Mouse (Mus musculus) c-Kit-negative CD71-positive TER-119-positive erythroid progenitor cells, embryonic 14.5 days (primary cell): ENCODE measurements around the gene Lipn.

Experiments used
- DNase-seq: peaks from one replicate; pipeline ENCODE4 v3.0.0-alpha.2; 2013; ENCODE audit warnings: low read depth, low spot score

Gene Lipn

GRCm38 (mm10) chr19:34066779-34067472, at the start of gene Lipn:
Gene Lipn (plus strand): TSS chr19:34067358.
- no peak for DNase-seq

GRCm38 (mm10) chr19:34021440-34022172, 45.6 kb upstream of the Lipn start:
- DNase-seq, result no peak

- no peak for DNase-seq
These were observed 44.4 kb upstream of the Lipn start for GRCm38 (mm10) chr19:34022759-34023158.

GRCm38 (mm10) chr19:34039731-34040130, 27.4 kb upstream of the Lipn start:
- no peak for DNase-seq

- DNase-seq, result no peak
These were observed 24.1 kb upstream of the Lipn start for GRCm38 (mm10) chr19:34043008-34043407.

GRCm38 (mm10) chr19:34049371-34050039, 17.7 kb upstream of the Lipn start:
- DNase-seq, result no peak

GRCm38 (mm10) chr19:34051502-34051901, 15.7 kb upstream of the Lipn start:
- no peak for DNase-seq

- no peak for DNase-seq
These were observed 3.6 kb upstream of the Lipn start for GRCm38 (mm10) chr19:34063547-34063946.

- no peak for DNase-seq
These were observed 3.1 kb upstream of the Lipn start for GRCm38 (mm10) chr19:34064059-34064458.

- DNase-seq, result no peak
These were observed 7.1 kb downstream of the Lipn start for GRCm38 (mm10) chr19:34074239-34074638.

- no peak for DNase-seq
These were observed 11.0 kb downstream of the Lipn start for GRCm38 (mm10) chr19:34078130-34078529.

GRCm38 (mm10) chr19:34089011-34089680, 22.0 kb downstream of the Lipn start:
- no peak for DNase-seq

- DNase-seq, result no peak
These were observed 28.2 kb downstream of the Lipn start for GRCm38 (mm10) chr19:34095381-34095780.

GRCm38 (mm10) chr19:34096228-34096627, 29.1 kb downstream of the Lipn start:
- no peak for DNase-seq

GRCm38 (mm10) chr19:34100633-34101032, 33.5 kb downstream of the Lipn start, which contains the start of gene Lipm:
Gene Lipm (plus strand): TSS chr19:34100933.
- DNase-seq, result no peak

- no peak for DNase-seq
These were observed 34.7 kb downstream of the Lipn start for GRCm38 (mm10) chr19:34101888-34102287.

- DNase-seq, result no peak
These were observed 37.7 kb downstream of the Lipn start for GRCm38 (mm10) chr19:34104841-34105240.

- no peak for DNase-seq
These were observed 51.9 kb downstream of the Lipn start for GRCm38 (mm10) chr19:34119102-34119501.

GRCm38 (mm10) chr19:34119653-34120052, 52.5 kb downstream of the Lipn start:
- DNase-seq, result no peak

- DNase-seq, result no peak
These were observed 53.1 kb downstream of the Lipn start for GRCm38 (mm10) chr19:34120107-34120731.
